Mouse (Mus musculus): Measurements from ENCODE around the gene Adra1b.

Gene Adra1b

GRCm38 (mm10) chr11:43895323-43895722 is 5.7 kb downstream of the Adra1b start:
- DNase-seq (ENCODE audit: low read depth), result peak; percentile 60

- DNase-seq (ENCODE audit: low read depth), result peak; percentile 83
These were observed 8.5 kb downstream of the Adra1b start for GRCm38 (mm10) chr11:43892546-43892945.

- no peak for DNase-seq (ENCODE audit: low read depth)
These were observed 9.6 kb downstream of the Adra1b start for GRCm38 (mm10) chr11:43891457-43891856.

- peak; percentile 71 for DNase-seq (ENCODE audit: low read depth)
These were observed 11.6 kb downstream of the Adra1b start for GRCm38 (mm10) chr11:43889208-43889915.

- DNase-seq (ENCODE audit: low read depth), result no peak
These were observed 12.3 kb downstream of the Adra1b start for GRCm38 (mm10) chr11:43888736-43889135.

GRCm38 (mm10) chr11:43887597-43887996 is 13.4 kb downstream of the Adra1b start:
- DNase-seq (ENCODE audit: low read depth), result no peak

GRCm38 (mm10) chr11:43884521-43884920 is 16.5 kb downstream of the Adra1b start:
- peak; percentile 45 for DNase-seq (ENCODE audit: low read depth)

- peak; percentile 6 for DNase-seq (ENCODE audit: low read depth)
These were observed 17.3 kb downstream of the Adra1b start for GRCm38 (mm10) chr11:43883641-43884181.

GRCm38 (mm10) chr11:43877211-43877610 is 23.8 kb downstream of the Adra1b start:
- DNase-seq (ENCODE audit: low read depth), result no peak

GRCm38 (mm10) chr11:43867721-43868281 is 33.2 kb downstream of the Adra1b start:
- no peak for DNase-seq (ENCODE audit: low read depth)

- DNase-seq (ENCODE audit: low read depth), result no peak
These were observed 35.5 kb downstream of the Adra1b start for GRCm38 (mm10) chr11:43865298-43866165.

- DNase-seq (ENCODE audit: low read depth), result no peak
These were observed 48.0 kb downstream of the Adra1b start for GRCm38 (mm10) chr11:43853046-43853445.

- peak; percentile 47 for DNase-seq (ENCODE audit: low read depth)
These were observed 53.0 kb downstream of the Adra1b start for GRCm38 (mm10) chr11:43848056-43848455.

- DNase-seq (ENCODE audit: low read depth), result no peak
These were observed 59.4 kb downstream of the Adra1b start for GRCm38 (mm10) chr11:43841596-43841995.

GRCm38 (mm10) chr11:43840491-43840890 is 60.5 kb downstream of the Adra1b start:
- DNase-seq (ENCODE audit: low read depth), result peak; percentile 86

- peak; percentile 92 for DNase-seq (ENCODE audit: low read depth)
These were observed 64.9 kb downstream of the Adra1b start for GRCm38 (mm10) chr11:43835880-43836740.

- DNase-seq (ENCODE audit: low read depth), result no peak
These were observed 65.6 kb downstream of the Adra1b start for GRCm38 (mm10) chr11:43835456-43835855.

- no peak for DNase-seq (ENCODE audit: low read depth)
These were observed 66.5 kb downstream of the Adra1b start for GRCm38 (mm10) chr11:43834531-43834930.

- DNase-seq (ENCODE audit: low read depth), result no peak
These were observed 69.5 kb downstream of the Adra1b start for GRCm38 (mm10) chr11:43831530-43831929.

- no peak for DNase-seq (ENCODE audit: low read depth)
These were observed 74.2 kb downstream of the Adra1b start for GRCm38 (mm10) chr11:43826769-43827168.

GRCm38 (mm10) chr11:43823349-43823748 is 77.7 kb downstream of the Adra1b start:
- no peak for DNase-seq (ENCODE audit: low read depth)
